Mouse (Mus musculus): ENCODE measurements at regions not wholly inside any gene's neighbourhood (a gene's known extent, or its start where the extent isn't known, plus 50 kb on each side); places are given as distances from the start of the nearest gene placed in this dataset.

DNA sequence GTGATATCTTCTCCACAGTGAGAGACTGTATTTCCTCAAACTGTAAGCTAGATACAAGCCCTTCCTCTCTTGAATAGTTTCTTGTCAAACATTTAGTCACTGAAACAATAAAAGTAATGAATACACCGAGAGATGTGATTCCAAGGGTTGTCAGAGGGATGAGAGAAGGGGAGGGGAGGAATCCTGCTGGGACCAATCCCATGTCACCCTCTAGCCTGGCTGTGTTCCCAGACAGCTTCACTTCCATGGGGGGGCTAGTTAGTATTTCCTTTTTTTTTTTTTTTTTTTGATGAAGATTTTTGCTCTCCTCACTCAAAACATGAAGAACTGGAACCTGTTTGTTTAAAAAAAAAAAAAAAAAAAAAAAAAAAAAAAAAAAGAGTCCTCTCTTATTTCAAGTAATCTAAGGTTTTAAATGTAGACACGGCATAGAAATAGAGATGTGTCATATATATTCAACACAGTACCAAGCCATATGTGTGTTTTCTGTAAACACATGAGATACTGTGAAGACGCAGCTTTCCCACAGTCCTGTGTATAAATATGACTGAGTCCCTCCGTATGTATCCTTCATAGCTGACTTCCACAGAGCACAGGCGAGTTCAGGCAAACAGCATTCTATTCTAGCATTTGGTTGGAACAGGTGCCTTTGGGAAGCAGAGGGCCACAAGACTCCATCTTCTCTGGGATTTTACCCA is 51.9 kb upstream of the Agap1 start:
- intact Hi-C loops (cut with DNase I), result no loop called here
- Histone ChIP-seq H3K4me3 (no peak overlapping the region), H3K27ac (no peak overlapping the region)
- no peak for DNase-seq (ENCODE audit: extremely low spot score in 1 of 2, low spot score in 2 of 2)
- TF ChIP-seq CTCF (IDR thresholded peaks at IDR 0.05), result no peak

DNA sequence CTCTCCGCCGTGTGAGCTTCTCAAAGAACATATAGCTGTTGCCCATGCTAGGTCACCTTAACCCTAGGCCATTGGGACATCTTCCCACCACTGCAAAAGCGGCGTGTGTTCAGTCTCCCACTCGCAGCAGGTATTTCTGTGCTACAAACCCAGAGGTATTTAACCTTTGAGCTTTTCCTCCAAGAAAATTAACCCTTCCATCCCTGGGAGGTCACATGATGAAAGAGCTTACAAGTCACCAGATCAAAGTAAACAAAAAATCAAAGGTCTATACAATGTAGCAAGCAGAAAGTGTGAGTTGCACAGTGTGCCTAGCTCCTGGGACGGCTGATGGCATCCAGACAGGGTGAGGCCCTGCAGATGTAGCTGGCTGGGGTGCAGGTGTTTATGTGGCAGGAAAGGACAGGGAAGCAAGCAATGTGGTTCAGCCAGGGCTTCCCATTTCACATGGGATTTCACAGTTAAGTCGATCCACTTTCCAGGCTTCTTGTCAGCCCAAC is 51.0 kb upstream of the Agap1 start:
- Histone ChIP-seq H3K4me3 (no peak overlapping the region), H3K27ac (no peak overlapping the region)
- TF ChIP-seq CTCF (IDR thresholded peaks at IDR 0.05), result no peak
- intact Hi-C loops (cut with DNase I), result no loop called here
- DNase-seq (ENCODE audit: extremely low spot score in 1 of 2, low spot score in 2 of 2), result no peak

Data from left cerebral cortex, adult 2 months (tissue).